Mouse (Mus musculus) lung, embryonic 15.5 days (tissue): ENCODE measurements around the gene Stk38. TPM values are rescaled to one million over a fixed set of nuclear protein-coding genes. Genes with fewer than 3 reads are reported as not detected.

Source experiments
- ATAC-seq: fragments of 200-750 bp; cut with Nextera tagmentation; 2 replicates; pipeline ENCODE4 v1.8.0; 2017; ENCODE audit warnings: moderate number of reproducible peaks, borderline replicate concordance; ENCODE audit not compliant: low FRiP score, low TSS enrichment; ENCODE audit errors: extremely low read depth
- H3K27ac ChIP-seq: fragments of 300-500 bp; sonication (generic); 2 replicates; pipeline ENCODE4 v1.5.1; 2015; ENCODE audit warnings: moderate library complexity, mild to moderate bottlenecking, inconsistent platforms
- H3K27me3 ChIP-seq: fragments of 300-500 bp; sonication (generic); 2 replicates; pipeline ENCODE4 v1.6.1; 2015; ENCODE audit warnings: inconsistent platforms
- H3K36me3 ChIP-seq: fragments of 300-500 bp; sonication (generic); 2 replicates; pipeline ENCODE4 v1.6.1; 2015; ENCODE audit warnings: inconsistent platforms
- H3K4me1 ChIP-seq: fragments of 300-500 bp; sonication (generic); 2 replicates; pipeline ENCODE4 v1.6.1; 2015; ENCODE audit warnings: inconsistent platforms
- H3K4me2 ChIP-seq: fragments of 300-500 bp; sonication (generic); 2 replicates; pipeline ENCODE4 v1.6.1; 2015; ENCODE audit warnings: inconsistent platforms, mild to moderate bottlenecking, moderate library complexity
- H3K4me3 ChIP-seq: fragments of 300-500 bp; sonication (generic); 2 replicates; pipeline ENCODE4 v1.5.1; 2015; ENCODE audit warnings: mild to moderate bottlenecking, inconsistent platforms
- H3K9ac ChIP-seq: fragments of 300-500 bp; sonication (generic); 2 replicates; pipeline ENCODE4 v1.6.1; 2015; ENCODE audit warnings: inconsistent platforms
- H3K9me3 ChIP-seq: fragments of 300-500 bp; sonication (generic); 2 replicates; pipeline ENCODE4 v1.6.1; 2016; ENCODE audit warnings: inconsistent platforms
- WGBS: fragments of 180-500 bp; shearing (Covaris S2); methylation state at CpG from one replicate; pipeline ENCODE4 v1.1.7; 2015; 5-methylcytosine and 5-hydroxymethylcytosine counted together
- polyA plus RNA-seq: library from polyadenylated mRNA; unstranded; fragments of >200 nt; fragmentation: Nextera tagmentation; extraction: Ambion mirVana; gene quantifications from 2 replicates; pipeline ENCODE4 v1.2.1, GENCODE M21; 2015

Stk38 gene
- polyA plus RNA-seq, 1 experiment from 2014 or later: 105 TPM

DNA sequence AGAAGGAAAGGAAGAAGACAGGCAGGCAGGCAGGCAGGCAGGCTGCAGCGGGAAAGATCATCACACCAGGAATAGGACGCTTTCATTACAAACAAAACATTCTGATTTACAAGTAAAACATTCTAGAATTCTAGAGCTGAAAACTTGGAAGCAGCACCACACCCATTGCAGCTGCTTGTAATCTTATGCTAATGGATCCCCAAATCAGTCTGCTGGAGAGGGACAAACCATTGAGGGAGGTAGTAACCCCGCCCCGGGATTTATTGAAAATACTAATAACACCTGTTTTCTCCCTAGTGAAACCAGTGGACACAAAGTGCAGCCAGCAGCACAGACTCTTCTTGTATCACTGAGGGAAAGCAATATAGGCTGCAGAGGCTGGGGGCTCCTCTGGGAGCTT is 26.7 kb downstream of the Stk38 start:
- Histone ChIP-seq H3K4me2 (no peak overlapping the region), H3K4me1 (no peaks in the 10 kb centered on the region), H3K4me3 (no peak overlapping the region), H3K27ac (no peak overlapping the region), H3K27me3 (no peaks in the 10 kb centered on the region), H3K9ac (no peak overlapping the region), H3K36me3 (peaks cover 73% of the 10 kb centered on the region), H3K9me3 (no peaks in the 10 kb centered on the region)
- no peak for ATAC-seq
- WGBS: 82% methylated on average over 4 of the region's 4 CpGs

DNA sequence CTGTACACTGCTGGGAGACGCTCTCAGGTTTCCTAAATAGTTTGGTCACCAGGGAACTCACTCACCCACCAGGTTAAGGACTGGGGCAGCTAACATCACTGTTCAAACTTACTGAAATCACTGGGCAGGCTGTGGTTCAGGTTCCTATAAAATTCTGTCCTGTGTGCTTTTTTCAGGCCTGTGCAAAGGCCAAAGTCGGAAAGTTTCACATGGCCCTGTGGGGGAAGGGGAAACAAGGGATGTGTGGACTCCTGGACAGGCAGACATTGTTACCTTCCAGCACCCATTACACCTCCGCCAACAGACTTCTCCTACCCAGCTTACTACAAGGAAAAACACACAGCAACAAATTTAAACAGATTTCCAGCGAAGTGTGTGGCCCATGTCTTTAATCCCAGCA is 28.7 kb downstream of the Stk38 start:
- Histone ChIP-seq H3K27me3 (no peaks in the 10 kb centered on the region), H3K9me3 (no peaks in the 10 kb centered on the region), H3K27ac (no peak overlapping the region), H3K4me1 (no peaks in the 10 kb centered on the region), H3K36me3 (peaks cover 76% of the 10 kb centered on the region), H3K9ac (no peak overlapping the region), H3K4me3 (no peak overlapping the region), H3K4me2 (no peak overlapping the region)
- no peak for ATAC-seq
- 82% methylated on average over 4 of the region's 4 CpGs for WGBS

DNA sequence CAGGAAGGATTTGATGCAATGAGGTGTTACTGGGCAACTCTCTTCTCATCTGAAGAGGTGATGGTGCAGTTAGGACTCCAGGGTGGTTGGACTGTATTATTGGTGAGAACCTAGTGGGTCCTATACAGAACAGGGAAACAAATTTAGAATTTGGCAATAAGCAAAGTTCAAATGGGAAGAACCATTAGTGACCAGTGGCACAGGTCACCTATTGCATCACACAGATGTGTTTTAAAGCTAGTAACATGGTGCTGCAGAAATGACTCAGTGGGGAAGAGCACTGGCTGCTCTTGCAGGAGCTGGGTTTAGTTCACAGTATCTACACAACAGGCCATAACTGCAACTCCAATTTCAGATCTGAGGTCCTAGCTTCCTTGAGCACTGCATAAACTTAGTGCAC is 37.7 kb downstream of the Stk38 start:
- H3K27me3 ChIP-seq: no peaks in the 10 kb centered on the region
- no peak overlapping the region for H3K9ac ChIP-seq
- no peak for ATAC-seq
- H3K4me1 ChIP-seq: no peaks in the 10 kb centered on the region
- no peak overlapping the region for H3K4me2 ChIP-seq
- peaks cover 93% of the 10 kb centered on the region for H3K36me3 ChIP-seq
- no peak overlapping the region for H3K27ac ChIP-seq
- no peaks in the 10 kb centered on the region for H3K9me3 ChIP-seq
- no peak overlapping the region for H3K4me3 ChIP-seq

DNA sequence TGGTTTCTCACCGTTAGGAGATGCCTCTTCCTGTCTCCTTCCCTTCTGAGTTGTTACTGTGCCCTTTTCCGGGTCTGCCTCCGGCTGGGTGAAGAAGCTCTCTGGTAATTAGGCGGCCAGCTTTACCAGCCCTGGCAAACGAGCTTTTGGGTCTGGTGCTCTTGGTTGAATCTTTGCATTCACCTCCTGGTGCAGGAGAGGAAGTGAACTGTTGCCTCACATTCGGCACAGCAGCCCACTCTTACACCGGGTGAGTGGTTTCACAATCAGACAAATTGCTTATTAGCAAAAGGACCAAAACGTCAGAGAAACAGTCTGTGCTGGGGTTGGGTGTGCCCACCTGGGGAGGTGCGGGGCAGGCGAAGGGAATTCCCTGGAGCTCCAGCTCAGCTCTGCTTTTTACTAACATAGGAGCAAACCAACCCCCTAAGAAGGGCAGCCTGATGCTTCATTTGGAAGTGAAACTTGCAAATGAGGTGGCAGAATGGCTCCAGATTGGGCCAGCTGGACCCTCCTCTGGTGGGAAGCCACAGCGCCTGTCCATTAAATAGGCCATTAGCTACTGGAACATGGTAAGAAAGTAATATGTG is 40.7 kb downstream of the Stk38 start:
- Histone ChIP-seq H3K27ac (no peak overlapping the region), H3K27me3 (no peaks in the 10 kb centered on the region), H3K9me3 (no peaks in the 10 kb centered on the region), H3K4me3 (no peak overlapping the region), H3K4me2 (no peak overlapping the region), H3K9ac (no peak overlapping the region), H3K4me1 (no peaks in the 10 kb centered on the region), H3K36me3 (peaks cover 93% of the 10 kb centered on the region)
- 68% methylated on average over 11 of the region's 11 CpGs for WGBS
- no peak for ATAC-seq

DNA sequence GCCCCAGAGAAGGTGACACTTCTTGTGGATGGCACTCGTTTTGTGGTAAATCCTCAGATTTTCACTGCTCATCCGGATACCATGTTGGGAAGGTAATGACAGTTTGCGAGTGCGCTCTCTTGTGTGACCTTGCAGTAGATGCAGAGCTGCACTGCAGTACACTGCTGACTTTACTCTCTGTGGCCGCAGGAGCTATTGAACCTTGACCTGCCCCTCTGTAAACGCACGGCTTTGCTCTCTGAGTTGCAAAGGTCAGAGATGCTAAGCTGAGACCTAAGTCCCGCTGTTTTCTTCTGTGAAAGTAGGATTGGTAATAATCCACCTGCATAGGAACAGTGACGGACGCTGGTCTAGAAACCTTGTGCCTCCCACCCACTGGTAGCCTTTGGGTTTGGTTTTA is 46.2 kb downstream of the Stk38 start:
- no peak overlapping the region for H3K4me2 ChIP-seq
- no peak overlapping the region for H3K27ac ChIP-seq
- no peak overlapping the region for H3K4me3 ChIP-seq
- peaks cover 52% of the 10 kb centered on the region for H3K36me3 ChIP-seq
- H3K4me1 ChIP-seq: no peaks in the 10 kb centered on the region
- H3K27me3 ChIP-seq: no peaks in the 10 kb centered on the region
- no peak for ATAC-seq
- H3K9me3 ChIP-seq: no peaks in the 10 kb centered on the region
- WGBS: 81% methylated on average over 10 of the region's 10 CpGs
- H3K9ac ChIP-seq: no peak overlapping the region

DNA sequence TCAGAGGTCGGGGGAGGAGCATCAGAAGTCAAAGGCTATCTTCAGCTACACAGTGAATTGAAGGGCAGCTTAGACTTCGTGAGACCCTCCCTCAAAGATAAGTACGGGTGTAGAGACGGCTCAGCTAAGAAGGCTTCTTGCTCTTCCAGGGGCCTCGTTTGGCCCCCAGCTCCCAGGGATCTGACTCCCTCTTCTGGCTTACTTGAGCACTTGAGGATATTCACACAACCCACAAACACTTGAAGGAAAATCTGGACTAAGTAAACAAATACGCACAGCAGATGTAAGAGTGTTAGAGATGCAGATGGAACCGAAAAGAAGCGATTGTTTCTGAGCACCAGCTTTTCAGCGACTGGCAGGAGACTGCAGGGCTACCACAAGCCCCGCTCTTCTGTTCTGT is 47.2 kb downstream of the Stk38 start:
- H3K9ac ChIP-seq: no peak overlapping the region
- no peaks in the 10 kb centered on the region for H3K27me3 ChIP-seq
- peaks cover 42% of the 10 kb centered on the region for H3K36me3 ChIP-seq
- H3K27ac ChIP-seq: no peak overlapping the region
- no peak overlapping the region for H3K4me3 ChIP-seq
- H3K4me1 ChIP-seq: no peaks in the 10 kb centered on the region
- ATAC-seq: no peak
- no peak overlapping the region for H3K4me2 ChIP-seq
- H3K9me3 ChIP-seq: no peaks in the 10 kb centered on the region
- WGBS: 34% methylated on average over 10 of the region's 10 CpGs

- Histone ChIP-seq H3K9ac (no peak overlapping the region), H3K4me3 (peak overlapping the region; percentile 70; the same call in 1 of the 2 replicates), H3K9me3 (no peaks in the 10 kb centered on the region), H3K27me3 (no peaks in the 10 kb centered on the region), H3K4me2 (peak overlapping the region; percentile 76), H3K36me3 (no peaks in the 10 kb centered on the region), H3K4me1 (peaks cover 22% of the 10 kb centered on the region), H3K27ac (no peak overlapping the region)
- WGBS: 95% methylated on average over 9 of the region's 9 CpGs
- no peak for ATAC-seq
Observed at GRCm38 (mm10) chr17:28954416-28954815, 53.4 kb downstream of the Stk38 start.

- 3% methylated on average over 9 of the region's 9 CpGs for WGBS
- Histone ChIP-seq H3K4me3 (peak overlapping the region; percentile 70), H3K4me2 (peak overlapping the region; percentile 76), H3K4me1 (peaks cover 22% of the 10 kb centered on the region), H3K9ac (peak overlapping the region; percentile 90), H3K27ac (peak overlapping the region; percentile 95), H3K27me3 (no peaks in the 10 kb centered on the region), H3K9me3 (no peaks in the 10 kb centered on the region), H3K36me3 (no peaks in the 10 kb centered on the region)
- no peak for ATAC-seq
Observed at GRCm38 (mm10) chr17:28953251-28953650, 54.5 kb downstream of the Stk38 start.

GRCm38 (mm10) chr17:28951831-28952799 is 55.7 kb downstream of the Stk38 start, which contains the start of gene Kctd20:
Gene Kctd20, plus strand, starts transcription at chr17:28951950.
- H3K4me1 ChIP-seq: peaks cover 22% of the 10 kb centered on the region
- H3K4me3 ChIP-seq: peak within 1 kb of the TSS; percentile 70
- peak within 1 kb of the TSS; percentile 76 for H3K4me2 ChIP-seq
- no peaks in the 10 kb centered on the region for H3K36me3 ChIP-seq
- peak within 1 kb of the TSS; percentile 95 for H3K27ac ChIP-seq
- no peaks in the 10 kb centered on the region for H3K27me3 ChIP-seq
- no peaks in the 10 kb centered on the region; the same call in 1 of the 2 replicates for H3K9me3 ChIP-seq
- ATAC-seq: peak; percentile 92
- peak within 1 kb of the TSS; percentile 90 for H3K9ac ChIP-seq
- under 1% methylated on average over 65 of the region's 80 CpGs for WGBS

GRCm38 (mm10) chr17:28950751-28951150 is 57.0 kb downstream of the Stk38 start:
- 66% methylated on average over 4 of the region's 4 CpGs for WGBS
- Histone ChIP-seq H3K9me3 (no peaks in the 10 kb centered on the region; the same call in 1 of the 2 replicates), H3K27ac (no peak overlapping the region)

DNA sequence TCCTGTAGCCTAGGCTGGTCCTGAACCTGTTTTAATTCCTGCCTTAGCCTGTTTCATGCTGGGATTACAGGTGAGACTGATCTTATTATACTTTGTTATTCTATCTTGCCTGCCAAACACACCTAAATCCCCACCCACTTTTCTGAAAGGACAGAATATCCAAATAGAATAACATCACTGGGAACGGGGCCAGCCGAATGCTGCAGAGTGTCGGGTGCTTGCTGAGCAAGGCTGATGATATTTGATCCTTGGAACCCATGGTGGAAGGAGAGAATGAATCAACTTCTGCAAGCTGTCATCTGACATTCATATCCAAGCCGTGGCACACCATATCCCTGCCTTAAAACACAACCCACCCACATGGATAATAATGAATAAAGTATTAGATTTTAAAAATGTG is 59.1 kb downstream of the Stk38 start:
- 36% methylated on average over 4 of the region's 4 CpGs for WGBS
- no peak for ATAC-seq
- H3K4me2 ChIP-seq: no peak overlapping the region

More at GRCm38 (mm10) chr17:28950751-28951150, 57.0 kb downstream of the Stk38 start:
- Histone ChIP-seq H3K9ac (no peak overlapping the region), H3K36me3 (no peaks in the 10 kb centered on the region), H3K27me3 (no peaks in the 10 kb centered on the region), H3K4me3 (no peak overlapping the region), H3K4me1 (peaks cover 22% of the 10 kb centered on the region), H3K4me2 (no peak overlapping the region)
- no peak for ATAC-seq

More for the DNA sequence above, 59.1 kb downstream of the Stk38 start:
- Histone ChIP-seq H3K27ac (no peak overlapping the region), H3K4me3 (no peak overlapping the region), H3K27me3 (no peaks in the 10 kb centered on the region), H3K9me3 (no peaks in the 10 kb centered on the region; the same call in 1 of the 2 replicates), H3K4me1 (peaks cover 10% of the 10 kb centered on the region), H3K9ac (no peak overlapping the region), H3K36me3 (no peaks in the 10 kb centered on the region)
